Mouse (Mus musculus): ENCODE results near the gene Siah1a.

The Siah1a gene

DNA sequence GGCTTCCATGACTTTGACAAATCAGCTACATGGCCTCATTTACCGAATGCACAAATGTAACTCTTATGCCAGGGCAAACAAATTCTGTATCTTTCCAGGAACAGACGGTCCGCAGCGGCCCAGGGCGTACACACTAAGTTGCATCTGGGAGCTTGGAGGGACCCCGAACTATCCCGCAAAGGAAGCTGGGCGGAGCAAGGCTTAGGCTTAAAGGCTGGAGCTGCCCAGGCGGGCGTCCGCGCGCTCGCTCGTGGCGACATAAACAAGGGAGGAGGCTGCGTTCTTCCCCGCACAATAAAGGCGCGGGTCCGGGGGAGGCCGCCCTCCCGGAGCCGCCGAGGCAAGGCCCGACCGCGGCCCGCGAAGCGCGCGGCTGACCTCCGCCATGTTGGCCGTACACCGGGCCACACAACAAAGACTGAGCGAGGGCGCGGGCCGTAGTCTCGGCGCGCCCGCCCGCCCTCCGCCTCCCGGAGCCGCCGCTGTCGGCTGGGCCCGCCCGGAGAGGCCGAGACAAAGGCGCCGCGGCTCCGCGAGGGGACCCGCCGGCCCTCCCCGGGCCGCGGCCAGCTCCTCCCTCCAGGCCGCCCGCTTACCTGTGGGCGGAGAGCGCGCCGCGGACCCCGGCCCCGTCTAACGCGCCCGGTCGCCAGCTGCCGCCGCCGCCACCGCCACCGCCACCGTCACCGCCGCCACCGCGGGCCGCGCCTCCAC is at the start of gene Siah1a, which contains the start of gene Gm10638:
Gene Siah1a (minus strand): TSS at position 714 of the 714 bp plus-strand sequence.
Gene Gm10638 (plus strand): TSS at position 479 of the 714 bp plus-strand sequence.
- no peak for TF ChIP-seq GATA4 (IDR thresholded peaks at IDR 0.05; ENCODE audit: insufficient replicate concordance, low read length)

DNA sequence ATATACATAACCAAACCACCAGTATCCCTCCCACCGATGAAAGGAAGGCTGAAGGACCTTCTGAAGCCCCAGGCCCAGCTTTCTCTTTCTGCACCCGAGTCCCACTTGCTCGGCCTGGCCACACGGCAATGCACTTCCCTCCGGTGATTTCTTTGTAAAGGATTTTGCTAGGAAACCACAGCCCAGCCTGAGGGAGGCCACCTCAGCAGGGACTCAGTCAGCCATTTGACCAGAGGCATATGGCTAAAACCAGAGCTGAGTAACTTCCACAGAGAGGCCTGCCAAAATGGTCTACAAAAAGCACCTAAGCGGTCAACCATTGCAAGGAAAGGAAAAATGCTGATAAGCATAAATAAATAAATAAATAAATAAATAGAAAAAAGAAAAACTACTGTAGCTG is 49.0 kb upstream of the Siah1a start:
- TF ChIP-seq GATA4 (IDR thresholded peaks at IDR 0.05; ENCODE audit: insufficient replicate concordance, low read length): no peak

DNA sequence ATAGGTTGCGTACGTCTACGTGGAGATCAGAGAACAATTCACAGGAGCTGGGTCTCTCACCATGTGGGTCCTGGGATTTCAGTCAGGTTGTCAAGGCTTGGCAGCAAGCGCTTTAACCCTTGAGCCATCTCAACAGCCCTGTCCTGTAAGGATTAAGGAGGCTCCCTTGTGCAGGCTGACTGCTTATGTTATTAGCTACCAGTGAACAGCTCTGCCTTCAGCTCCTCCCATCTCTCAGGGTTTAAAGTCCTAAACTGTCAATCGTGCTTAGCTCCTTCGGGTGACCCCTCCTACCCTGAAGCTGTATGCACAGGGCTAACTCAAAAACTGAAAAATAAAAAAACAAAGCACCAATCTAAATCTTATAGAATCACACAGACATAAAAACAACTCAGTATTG is 45.8 kb upstream of the Siah1a start:
- TF ChIP-seq GATA4 (IDR thresholded peaks at IDR 0.05; ENCODE audit: insufficient replicate concordance, low read length): no peak

DNA sequence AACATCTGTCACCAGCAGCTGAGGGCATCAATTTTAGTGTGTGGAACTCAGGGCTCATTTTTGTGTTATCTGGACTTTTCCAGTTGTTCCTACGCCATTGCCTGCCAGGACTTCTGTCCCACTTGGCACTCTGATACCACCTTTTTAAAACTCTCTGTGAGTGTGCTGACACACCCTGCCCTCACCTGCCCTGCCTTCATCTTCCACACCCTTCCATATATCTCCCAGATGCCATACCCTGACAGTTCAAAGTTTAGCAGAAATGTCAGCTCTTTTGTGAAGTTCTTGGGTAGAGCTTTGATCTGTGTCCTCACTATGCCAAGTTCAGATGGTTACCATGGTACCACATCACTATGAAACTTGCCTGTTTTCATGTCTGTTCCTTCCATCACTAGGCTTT is 43.8 kb upstream of the Siah1a start:
- no peak for TF ChIP-seq GATA4 (IDR thresholded peaks at IDR 0.05; ENCODE audit: insufficient replicate concordance, low read length)

DNA sequence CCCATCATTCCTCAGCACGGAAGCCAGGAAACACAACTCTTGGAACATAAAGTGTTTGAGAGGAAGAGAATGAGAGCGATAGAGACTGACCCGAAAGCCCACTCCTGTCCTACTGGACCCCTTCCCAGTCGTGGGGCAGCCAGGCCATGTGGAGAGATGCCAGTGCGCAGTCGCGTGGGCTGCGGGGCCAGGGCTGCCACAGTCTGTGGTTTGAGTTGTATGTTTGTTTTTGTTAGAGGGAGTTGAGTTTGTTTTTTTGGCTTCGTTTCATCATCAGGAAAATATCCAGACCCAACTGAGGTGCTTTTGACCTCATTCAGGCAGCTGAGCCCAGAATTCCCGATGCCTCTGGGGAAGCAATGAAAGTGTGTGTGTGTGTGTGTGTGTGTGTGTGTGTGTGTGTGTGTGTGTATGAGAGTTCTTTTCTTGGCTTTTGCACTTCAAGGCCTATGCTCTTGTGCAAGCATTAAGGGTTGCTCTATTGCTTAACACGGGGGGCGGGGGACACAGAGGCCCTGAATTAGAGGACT is 42.2 kb upstream of the Siah1a start:
- TF ChIP-seq GATA4 (IDR thresholded peaks at IDR 0.05; ENCODE audit: insufficient replicate concordance, low read length): no peak

DNA sequence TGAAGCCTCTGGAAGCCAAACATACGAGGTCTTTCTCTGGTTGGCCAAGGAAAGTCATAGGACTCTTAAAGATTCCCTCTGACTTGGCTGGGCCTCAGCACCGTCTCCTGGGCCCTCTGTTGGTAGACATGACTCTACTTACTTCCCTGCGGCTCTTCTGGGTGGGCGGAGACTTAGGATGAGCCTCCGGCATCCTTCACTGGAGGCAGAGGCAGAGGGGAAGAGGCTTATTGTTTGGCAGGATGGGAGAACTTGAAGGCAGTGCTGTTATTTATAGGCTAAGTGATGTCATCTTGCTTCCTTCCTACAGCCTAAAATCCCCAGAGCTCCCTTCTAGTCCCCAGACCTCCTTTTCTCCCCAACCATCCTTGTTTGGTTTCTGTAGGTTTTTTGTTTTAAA is 40.8 kb upstream of the Siah1a start:
- TF ChIP-seq GATA4 (IDR thresholded peaks at IDR 0.05; ENCODE audit: insufficient replicate concordance, low read length): no peak

DNA sequence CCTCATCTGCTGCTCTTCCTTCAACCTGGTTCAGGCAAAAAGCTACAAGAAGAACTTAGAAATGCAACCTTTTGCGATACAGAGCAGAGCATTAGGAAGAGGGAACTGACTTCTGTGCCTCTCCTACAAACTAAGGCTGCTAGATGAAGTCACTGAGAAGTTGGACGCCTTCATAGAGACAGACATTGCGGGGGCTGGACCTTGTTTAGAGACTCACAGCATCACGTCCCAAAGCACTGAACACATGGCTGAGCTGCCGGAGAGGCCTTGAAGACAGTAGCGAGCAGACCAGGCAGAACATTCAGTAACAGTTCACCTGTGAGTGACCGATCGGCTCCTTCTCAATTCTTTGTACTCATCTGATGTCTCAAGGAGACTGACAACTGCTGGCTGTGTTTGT is 35.4 kb upstream of the Siah1a start:
- TF ChIP-seq GATA4 (IDR thresholded peaks at IDR 0.05; ENCODE audit: insufficient replicate concordance, low read length): no peak

DNA sequence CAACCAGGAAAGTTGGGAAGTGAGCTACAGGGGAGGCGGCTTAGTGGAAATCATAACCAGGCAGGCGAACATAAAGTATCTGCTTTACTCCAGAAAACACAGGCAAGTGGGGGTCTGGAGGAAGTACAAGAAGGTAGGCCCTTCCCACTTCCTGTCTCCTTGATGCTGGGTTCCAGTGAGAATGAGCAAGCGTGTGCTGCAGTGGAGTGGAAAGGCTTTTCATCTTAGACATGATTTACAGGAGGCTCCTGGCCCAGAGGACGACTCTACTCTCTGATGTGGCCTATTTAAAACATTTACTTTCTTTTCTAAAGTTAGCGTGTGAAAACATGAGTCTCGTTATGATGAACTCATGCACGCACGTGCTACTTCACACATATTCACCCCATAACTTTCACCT is 33.5 kb upstream of the Siah1a start:
- TF ChIP-seq GATA4 (IDR thresholded peaks at IDR 0.05; ENCODE audit: insufficient replicate concordance, low read length): no peak

DNA sequence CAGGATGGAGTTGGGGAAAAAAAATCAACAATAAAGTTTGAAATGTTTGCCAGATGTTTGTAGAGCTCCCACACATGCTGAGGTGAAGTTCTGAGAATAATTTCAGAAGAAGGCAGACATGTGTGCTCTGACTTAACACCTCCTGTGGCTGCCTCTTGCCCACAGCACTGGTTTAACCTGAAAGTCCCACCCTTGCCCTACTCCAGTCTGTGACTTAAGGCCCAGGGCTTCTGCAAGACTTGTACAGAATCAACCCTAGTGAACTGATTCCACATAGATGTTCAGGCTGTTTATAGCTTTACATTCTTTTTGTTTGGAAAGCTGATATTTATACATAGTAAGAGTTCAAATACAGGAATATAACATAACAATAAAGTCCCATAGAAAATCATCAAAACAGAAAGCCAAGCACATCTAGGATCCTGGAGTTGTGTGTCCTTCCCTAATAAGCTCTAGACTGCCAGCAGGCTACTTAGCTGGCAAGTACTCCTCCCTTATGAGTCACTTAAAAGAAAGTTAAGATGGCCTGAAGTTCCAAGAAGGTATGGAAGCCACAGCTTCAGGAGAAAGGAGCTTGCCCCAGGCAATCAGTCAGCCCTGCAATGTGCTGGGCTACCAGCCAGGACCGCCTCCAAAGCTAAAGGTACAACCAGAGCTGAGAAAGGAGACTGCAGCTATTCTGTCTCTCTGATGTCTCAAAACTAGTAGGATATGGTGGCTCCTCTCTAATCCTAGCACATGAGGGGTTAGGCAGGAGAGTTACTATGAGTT is 24.4 kb upstream of the Siah1a start:
- TF ChIP-seq GATA4 (IDR thresholded peaks at IDR 0.05; ENCODE audit: insufficient replicate concordance, low read length): no peak

DNA sequence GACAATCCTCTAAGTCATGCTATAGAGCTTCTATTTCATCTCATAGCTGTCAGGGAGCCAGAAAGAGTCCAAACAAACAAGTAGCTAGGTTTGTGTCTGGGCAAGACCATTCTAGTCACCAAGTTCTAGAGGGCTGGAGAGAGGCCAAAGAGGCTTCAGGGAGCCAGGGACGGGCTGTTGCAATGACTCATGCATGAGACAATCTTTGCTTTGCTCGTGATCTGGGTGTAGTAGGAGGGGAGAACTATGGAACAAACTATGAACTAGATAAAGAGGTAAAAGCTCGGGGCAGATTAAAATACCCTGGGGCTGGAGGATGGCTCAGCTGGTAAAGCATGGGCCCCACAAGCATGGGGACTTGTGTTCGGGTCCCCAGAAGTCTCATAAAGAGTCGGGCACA is 22.8 kb upstream of the Siah1a start:
- no peak for TF ChIP-seq GATA4 (IDR thresholded peaks at IDR 0.05; ENCODE audit: insufficient replicate concordance, low read length)

DNA sequence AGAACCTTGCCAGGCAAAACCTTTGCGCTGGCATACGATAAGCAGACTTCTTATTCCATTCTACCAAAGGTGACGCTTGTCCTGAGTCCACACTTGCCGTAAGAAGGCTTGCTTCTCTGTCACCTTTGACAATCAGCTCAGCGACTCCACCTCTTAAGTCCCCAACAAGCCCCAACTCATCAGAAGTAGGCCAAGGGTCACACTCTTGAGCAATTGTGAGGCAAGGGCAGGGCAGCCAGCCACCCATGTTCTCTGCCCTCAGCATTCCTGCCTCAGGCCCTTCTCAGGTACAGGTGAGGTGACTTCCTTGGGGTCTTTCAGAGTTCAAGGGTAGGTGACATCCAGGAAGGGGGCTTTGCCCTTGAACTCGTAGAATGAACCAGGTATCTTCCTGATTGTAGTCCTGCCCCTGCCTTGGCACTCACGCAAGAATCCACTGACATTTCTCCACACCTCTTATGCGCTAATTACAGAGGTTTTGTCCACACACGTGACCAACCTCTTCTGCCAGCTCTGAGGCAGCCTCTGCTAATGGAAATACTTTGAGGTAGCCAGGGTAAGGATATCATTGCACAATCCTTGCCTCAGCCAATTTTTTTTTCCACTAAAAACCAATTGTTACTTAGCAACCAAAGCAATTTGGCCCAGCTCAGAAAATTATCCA is 20.9 kb upstream of the Siah1a start:
- TF ChIP-seq GATA4 (IDR thresholded peaks at IDR 0.05; ENCODE audit: insufficient replicate concordance, low read length): no peak

DNA sequence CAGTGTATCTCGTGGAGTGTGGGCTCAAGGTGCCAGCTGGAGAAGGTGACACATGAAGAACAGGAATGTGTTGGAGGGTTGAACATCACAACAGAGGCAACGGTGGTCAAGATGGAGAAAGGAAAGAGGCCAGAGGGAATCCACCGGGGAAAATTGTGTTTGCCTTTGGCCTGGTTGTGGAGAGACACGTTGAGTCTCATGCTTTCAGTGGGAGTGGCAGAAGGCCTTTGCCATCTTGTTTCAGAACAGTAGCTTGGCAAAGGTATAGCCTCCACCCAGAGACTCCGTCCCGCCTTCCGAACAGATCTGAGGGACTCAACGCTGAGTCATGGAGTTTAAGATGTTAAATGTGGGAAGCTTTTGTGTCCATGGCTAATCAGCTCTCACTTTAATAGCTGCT is 19.9 kb upstream of the Siah1a start:
- TF ChIP-seq GATA4 (IDR thresholded peaks at IDR 0.05; ENCODE audit: insufficient replicate concordance, low read length): no peak

DNA sequence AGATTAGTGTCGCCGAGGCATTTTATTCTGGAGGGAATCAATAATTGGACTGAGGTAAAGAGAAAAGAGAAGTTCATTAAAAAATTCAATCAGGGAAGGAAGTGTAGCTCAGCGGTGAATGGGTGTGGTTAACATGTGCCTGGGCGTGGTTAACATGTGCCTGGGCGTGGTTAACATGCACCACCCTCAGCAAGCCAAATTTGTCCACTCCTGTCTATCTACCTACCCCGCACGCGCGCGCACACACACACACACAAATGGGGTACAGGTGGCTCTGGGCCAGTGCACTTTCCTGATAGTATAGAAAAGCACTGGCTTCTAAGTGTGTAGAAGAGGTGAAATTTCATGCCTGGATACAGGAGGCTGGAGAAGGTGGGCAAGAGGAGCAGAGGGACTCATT is 19.4 kb upstream of the Siah1a start:
- TF ChIP-seq GATA4 (IDR thresholded peaks at IDR 0.05; ENCODE audit: insufficient replicate concordance, low read length): no peak

DNA sequence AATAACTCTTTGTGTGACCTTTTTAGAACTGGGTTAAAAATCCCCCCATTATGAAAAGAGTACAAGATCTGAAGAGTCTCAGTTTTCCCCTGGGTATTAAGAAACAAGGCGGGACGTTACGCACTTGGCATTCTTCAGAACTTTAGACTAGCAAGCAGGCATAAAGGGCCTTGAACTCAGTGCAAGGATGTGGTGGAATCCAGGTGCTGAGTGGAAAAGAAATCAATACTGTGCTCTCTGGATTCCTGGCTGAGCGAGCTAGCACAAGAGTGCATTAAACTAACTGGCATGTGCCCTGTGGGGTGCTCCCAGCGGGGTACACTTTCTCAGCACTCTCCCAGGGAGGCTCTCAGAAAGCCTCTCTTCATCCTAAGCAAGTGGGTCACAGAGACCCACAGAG is 17.1 kb upstream of the Siah1a start:
- no peak for TF ChIP-seq GATA4 (IDR thresholded peaks at IDR 0.05; ENCODE audit: insufficient replicate concordance, low read length)

DNA sequence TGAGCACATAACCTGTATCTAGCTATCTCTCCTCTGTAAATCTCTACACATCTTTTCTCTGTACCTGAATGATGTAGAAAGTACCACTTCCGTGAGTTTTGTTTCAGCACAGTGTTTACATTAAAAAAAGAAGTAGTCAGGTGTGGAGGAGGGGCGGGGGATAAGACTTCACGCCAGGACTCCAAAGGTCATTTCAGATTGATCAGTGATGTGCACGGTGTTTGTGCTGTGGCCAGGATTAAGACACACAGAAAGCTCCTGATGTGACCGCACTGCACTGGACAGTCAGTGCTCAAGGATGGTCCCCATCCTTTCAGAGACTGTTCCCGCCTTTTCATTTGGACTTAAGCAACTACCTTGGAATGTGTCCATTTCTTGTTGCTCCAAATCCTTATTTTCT is 15.0 kb upstream of the Siah1a start:
- no peak for TF ChIP-seq GATA4 (IDR thresholded peaks at IDR 0.05; ENCODE audit: insufficient replicate concordance, low read length)

DNA sequence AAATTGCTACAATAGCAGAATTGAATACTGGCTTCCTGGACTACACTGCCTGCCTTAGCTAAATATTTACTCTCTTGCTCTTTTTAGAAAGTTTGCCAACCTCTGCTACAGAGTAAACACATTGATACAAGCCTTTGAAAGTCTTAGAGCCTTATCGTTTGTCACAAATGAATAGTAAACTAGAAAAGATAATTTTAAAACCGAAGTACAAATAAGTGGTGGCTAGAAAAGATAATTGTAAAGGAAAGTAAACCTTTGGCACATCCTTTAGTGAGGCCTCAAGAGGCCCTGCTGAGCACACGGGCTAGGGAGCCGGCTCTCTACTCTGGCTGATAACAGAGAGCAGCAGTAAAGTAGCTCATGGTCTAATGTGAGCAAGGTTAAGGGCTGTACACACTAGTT is 13.4 kb upstream of the Siah1a start:
- no peak for TF ChIP-seq GATA4 (IDR thresholded peaks at IDR 0.05; ENCODE audit: insufficient replicate concordance, low read length)

Measured in liver, adult (tissue).